Mouse (Mus musculus): ENCODE data around the gene Daam2. TPM values are rescaled to one million over a fixed set of nuclear protein-coding genes. Genes with fewer than 3 reads are reported as not detected.

Gene Daam2
- polyA plus RNA-seq, 1 experiment = not detected

- no peak for TF ChIP-seq GATA1 (IDR thresholded peaks at IDR 0.05; ENCODE audit: low read length)
These were observed 134.0 kb downstream of the Daam2 start for GRCm38 (mm10) chr17:49430136-49430535.

DNA sequence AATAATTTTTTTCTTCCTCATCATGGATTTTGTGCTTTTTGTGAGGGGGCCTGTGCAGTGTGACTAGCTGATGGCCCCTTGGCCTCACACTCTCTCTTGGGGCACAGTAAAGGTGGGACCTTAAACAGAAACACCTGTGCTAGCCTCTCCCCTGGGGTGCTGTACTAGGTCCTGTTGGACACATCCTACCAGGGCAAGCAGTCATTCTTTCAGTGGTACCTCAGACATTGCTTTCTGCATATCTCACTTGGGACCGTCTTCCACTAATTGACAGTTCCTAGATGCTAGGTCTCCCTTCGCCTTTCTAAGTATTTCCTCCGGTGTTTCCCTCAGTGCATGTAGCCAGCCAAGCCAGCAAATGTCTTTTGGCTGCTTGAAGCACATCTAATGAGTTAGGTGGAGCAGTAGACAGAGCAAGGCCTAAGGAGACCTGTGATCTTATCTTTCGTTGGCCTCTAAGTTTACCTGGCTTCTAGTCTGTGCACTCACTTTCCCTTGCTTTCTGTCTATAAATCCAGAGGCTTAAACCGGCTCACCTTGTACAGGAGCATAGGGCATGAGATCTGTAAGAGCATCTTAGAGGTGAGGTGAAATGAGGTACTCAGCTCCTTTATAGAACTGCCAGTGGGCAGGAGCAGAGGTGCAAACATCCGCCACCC is 134.5 kb downstream of the Daam2 start:
- TF ChIP-seq GATA1 (IDR thresholded peaks at IDR 0.05; ENCODE audit: low read length) = no peak

- TF ChIP-seq GATA1 (IDR thresholded peaks at IDR 0.05; ENCODE audit: low read length) = no peak
These were observed 135.3 kb downstream of the Daam2 start for GRCm38 (mm10) chr17:49428751-49429415.

GRCm38 (mm10) chr17:49428239-49428688 is 135.9 kb downstream of the Daam2 start, which contains the start of gene Mocs1:
TSS of gene Mocs1 (plus strand) at chr17:49428362.
- TF ChIP-seq GATA1 (IDR thresholded peaks at IDR 0.05; ENCODE audit: low read length) = no peak

- no peak for TF ChIP-seq GATA1 (IDR thresholded peaks at IDR 0.05; ENCODE audit: low read length)
These were observed 136.4 kb downstream of the Daam2 start for GRCm38 (mm10) chr17:49427631-49428238.

DNA sequence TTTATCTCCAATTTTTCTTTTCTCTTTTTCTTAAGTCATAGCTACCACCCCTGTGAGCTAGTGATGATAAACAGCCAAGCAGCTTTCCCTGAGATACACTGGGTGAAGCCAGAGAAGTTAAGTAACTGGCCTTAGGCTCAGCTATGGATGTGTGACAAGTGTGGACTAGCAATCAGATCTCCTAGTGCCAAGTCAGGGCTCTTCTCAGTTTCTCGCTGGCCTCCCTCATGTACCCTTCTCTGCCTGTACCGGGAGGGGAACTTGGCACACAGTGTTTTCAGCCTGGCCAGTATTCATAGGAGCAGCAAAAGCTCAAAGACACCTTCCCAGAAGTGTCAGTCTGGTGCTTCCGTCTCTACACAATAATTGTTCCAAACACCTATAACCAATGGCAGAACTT is 140.3 kb downstream of the Daam2 start:
- TF ChIP-seq GATA1 (IDR thresholded peaks at IDR 0.05; ENCODE audit: low read length) = no peak

GRCm38 (mm10) chr17:49423067-49423325 is 141.1 kb downstream of the Daam2 start:
- no peak for TF ChIP-seq GATA1 (IDR thresholded peaks at IDR 0.05; ENCODE audit: low read length)

GRCm38 (mm10) chr17:49422286-49423066 is 141.7 kb downstream of the Daam2 start:
- TF ChIP-seq GATA1 (IDR thresholded peaks at IDR 0.05; ENCODE audit: low read length) = no peak

- TF ChIP-seq GATA1 (IDR thresholded peaks at IDR 0.05; ENCODE audit: low read length) = no peak
These were observed 144.3 kb downstream of the Daam2 start for GRCm38 (mm10) chr17:49419813-49420212.

DNA sequence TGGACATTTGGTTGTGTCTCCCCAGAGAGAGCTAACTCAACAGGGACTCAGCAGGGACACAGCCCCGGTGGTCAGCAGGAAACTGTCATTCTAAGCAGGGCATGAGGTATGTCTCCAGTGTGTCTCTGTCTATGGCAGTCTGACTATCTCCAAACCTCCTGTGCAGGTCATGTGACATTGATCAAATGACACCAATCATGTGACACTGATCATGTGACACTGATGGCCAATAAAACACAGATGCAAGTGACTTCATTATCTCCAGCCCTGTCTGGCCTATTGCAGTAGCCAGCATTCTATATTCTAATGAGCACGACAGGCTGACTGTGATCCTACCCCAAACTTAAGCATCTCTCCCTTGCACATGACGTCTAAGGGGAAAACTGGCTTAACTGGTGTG is 147.9 kb downstream of the Daam2 start:
- no peak for TF ChIP-seq GATA1 (IDR thresholded peaks at IDR 0.05; ENCODE audit: low read length)

DNA sequence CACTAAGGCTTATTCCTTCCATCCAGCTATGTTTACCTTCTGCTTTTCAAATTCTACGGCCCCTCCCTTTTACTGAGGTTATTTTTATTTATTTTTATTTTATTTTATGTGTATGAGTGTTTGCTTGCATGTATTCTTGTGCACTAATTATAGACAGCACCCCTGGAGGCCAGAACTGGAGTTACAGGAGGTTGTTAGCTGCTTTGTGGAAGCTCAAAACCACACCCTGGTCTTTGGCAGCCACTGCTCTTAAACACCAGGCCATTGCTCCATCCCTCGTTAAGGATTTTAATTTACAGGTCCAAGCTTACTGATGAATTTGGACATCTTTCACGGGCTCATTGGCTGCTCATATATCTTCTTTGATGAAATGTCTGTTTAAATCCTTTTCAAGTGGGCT is 150.6 kb downstream of the Daam2 start:
- no peak for TF ChIP-seq GATA1 (IDR thresholded peaks at IDR 0.05; ENCODE audit: low read length)

GRCm38 (mm10) chr17:49412974-49413373 is 151.2 kb downstream of the Daam2 start:
- no peak for TF ChIP-seq GATA1 (IDR thresholded peaks at IDR 0.05; ENCODE audit: low read length)

Other genes starting within 250 kb of the Daam2 start
- 56.1 and 62.7 TPM in 2 replicates for gene Mocs1, start 136.0 kb downstream of the Daam2 start, polyA plus RNA-seq (2012)
- gene Kif6, start 50.8 kb upstream of the Daam2 start, polyA plus RNA-seq (2012) = not detected in 2 replicates

Data from G1E-ER4 (cell line).